Mouse (Mus musculus) liver, adult 2 months (tissue): ENCODE measurements around the gene Timp1. TPM values are rescaled to one million over a fixed set of nuclear protein-coding genes. Genes with fewer than 3 reads are reported as not detected.

Source experiments
- DNase-seq: peaks from one replicate; pipeline ENCODE4 v3.0.0-alpha.2; 2011; ENCODE audit warnings: low read depth, low spot score; ENCODE audit errors: extremely low read depth
- H3K27ac ChIP-seq: fragments of 200-500 bp; replicated peaks from 2 replicates; pipeline ENCODE4 v1.5.1; 2012; ENCODE audit warnings: low read depth, mild to moderate bottlenecking, control low read depth, inconsistent platforms, low read length; ENCODE audit not compliant: insufficient read depth
- H3K27me3 ChIP-seq: fragments of 200-500 bp; 2 replicates; pipeline ENCODE4 v1.6.1; 2012; ENCODE audit warnings: mild to moderate bottlenecking, moderate library complexity, low read length, inconsistent platforms; ENCODE audit not compliant: control insufficient read depth, insufficient read depth
- H3K36me3 ChIP-seq: fragments of 200-500 bp; 2 replicates; pipeline ENCODE4 v1.6.1; 2012; ENCODE audit warnings: low read length, inconsistent platforms; ENCODE audit not compliant: control insufficient read depth, insufficient read depth
- H3K4me1 ChIP-seq: fragments of 200-500 bp; 2 replicates; pipeline ENCODE4 v1.6.1; 2011; ENCODE audit warnings: low read length; ENCODE audit not compliant: control insufficient read depth, insufficient read depth
- H3K4me3 ChIP-seq: fragments of 200-500 bp; 2 replicates; pipeline ENCODE4 v1.5.1; 2011; ENCODE audit warnings: low read depth, mild to moderate bottlenecking, control low read depth, low read length, moderate library complexity; ENCODE audit not compliant: insufficient read depth
- H3K79me2 ChIP-seq: fragments of 200-500 bp; 2 replicates; pipeline ENCODE4 v1.6.1; 2012; ENCODE audit warnings: inconsistent platforms, mild to moderate bottlenecking, low read length, moderate library complexity; ENCODE audit not compliant: control insufficient read depth, insufficient read depth
- H3K9ac ChIP-seq: fragments of 200-500 bp; 2 replicates; pipeline ENCODE4 v1.6.1; 2012; ENCODE audit warnings: low read depth, mild to moderate bottlenecking, control low read depth, inconsistent platforms, low read length
- CTCF ChIP-seq: fragments of 200-500 bp; IDR thresholded peaks from 2 replicates; pipeline ENCODE4 v1.5.1; 2011; ENCODE audit warnings: low read depth, low read length, control low read depth
- POLR2A ChIP-seq: fragments of 200-500 bp; IDR thresholded peaks from 2 replicates; pipeline ENCODE4 v1.6.1; 2011; ENCODE audit warnings: low read length, control low read depth; ENCODE audit not compliant: insufficient read depth; ENCODE audit errors: extremely low read depth
- WGBS: fragments of 180-500 bp; shearing (Covaris S2); methylation state at CpG from one replicate; pipeline ENCODE4 v1.1.7; 2018; 5-methylcytosine and 5-hydroxymethylcytosine counted together
- polyA plus RNA-seq: library from polyadenylated mRNA; depleted of rRNA; stranded (reverse); fragments of >200 nt; gene quantifications from 2 replicates; pipeline ENCODE4 v1.2.3, GENCODE M21; 2012
- total RNA-seq: library from RNA; depleted of rRNA; stranded (reverse); fragments of >200 nt; gene quantifications from 2 replicates; pipeline ENCODE4 v1.2.3, GENCODE M21; 2014

Timp1 gene
- total and polyA plus RNA-seq, 2 experiments, result 0.28 TPM; not detected in 1

- 66% methylated on average over 5 of the region's 5 CpGs for WGBS
- peaks cover 2% of the 10 kb centered on the region; the same call in 1 of the 2 replicates for H3K4me1 ChIP-seq
- H3K27ac ChIP-seq, result no peak overlapping the region
- peaks cover 3% of the 10 kb centered on the region; the same call in 1 of the 2 replicates for H3K36me3 ChIP-seq
- H3K79me2 ChIP-seq, result no peaks in the 10 kb centered on the region
- no peak overlapping the region for H3K9ac ChIP-seq
- no peaks in the 10 kb centered on the region for H3K27me3 ChIP-seq
- no peak overlapping the region for H3K4me3 ChIP-seq
- no peak for TF ChIP-seq POLR2A
- no peak for DNase-seq
Measured at GRCm38 (mm10) chrX:20861453-20862104, 8.4 kb upstream of the Timp1 start.

GRCm38 (mm10) chrX:20862105-20863065, 7.6 kb upstream of the Timp1 start:
- DNase-seq, result no peak
- H3K27ac ChIP-seq, result no peak overlapping the region
- 21% methylated on average over 28 of the region's 29 CpGs for WGBS
- H3K4me3 ChIP-seq, result no peak overlapping the region
- H3K27me3 ChIP-seq, result no peaks in the 10 kb centered on the region
- no peaks in the 10 kb centered on the region for H3K36me3 ChIP-seq
- H3K4me1 ChIP-seq, result peaks cover 2% of the 10 kb centered on the region; the same call in 1 of the 2 replicates
- TF ChIP-seq POLR2A (no peak), CTCF (no peak)
- H3K79me2 ChIP-seq, result no peaks in the 10 kb centered on the region
- H3K9ac ChIP-seq, result no peak overlapping the region

- WGBS, result 70% methylated on average over 9 of the region's 9 CpGs
Measured at GRCm38 (mm10) chrX:20863161-20864101, 6.5 kb upstream of the Timp1 start.

GRCm38 (mm10) chrX:20868091-20868490, 1.9 kb upstream of the Timp1 start:
- Histone ChIP-seq H3K4me1 (no peaks in the 10 kb centered on the region), H3K9ac (no peak overlapping the region), H3K79me2 (no peaks in the 10 kb centered on the region), H3K36me3 (no peaks in the 10 kb centered on the region), H3K4me3 (no peak overlapping the region), H3K27ac (no peak overlapping the region), H3K27me3 (no peaks in the 10 kb centered on the region)
- WGBS, result 83% methylated on average over 4 of the region's 4 CpGs
- DNase-seq, result no peak
- TF ChIP-seq POLR2A, result no peak
- TF ChIP-seq CTCF, result no peak

More at GRCm38 (mm10) chrX:20863161-20864101, 6.5 kb upstream of the Timp1 start:
- no peak overlapping the region for H3K4me3 ChIP-seq
- no peaks in the 10 kb centered on the region for H3K27me3 ChIP-seq
- TF ChIP-seq CTCF (no peak), POLR2A (no peak)
- no peaks in the 10 kb centered on the region for H3K79me2 ChIP-seq
- no peak overlapping the region for H3K27ac ChIP-seq
- H3K36me3 ChIP-seq, result no peaks in the 10 kb centered on the region
- H3K9ac ChIP-seq, result no peak overlapping the region
- H3K4me1 ChIP-seq, result peaks cover 2% of the 10 kb centered on the region; the same call in 1 of the 2 replicates
- no peak for DNase-seq

- no peak overlapping the region for H3K4me3 ChIP-seq
- H3K36me3 ChIP-seq, result no peaks in the 10 kb centered on the region
- 79% methylated on average over 1 of the region's 1 CpGs for whole genome bisulfite sequencing
- no peaks in the 10 kb centered on the region for H3K27me3 ChIP-seq
- TF ChIP-seq CTCF (no peak), POLR2A (no peak)
- no peak overlapping the region for H3K27ac ChIP-seq
- DNase-seq, result no peak
- H3K4me1 ChIP-seq, result no peaks in the 10 kb centered on the region
- no peak overlapping the region for H3K9ac ChIP-seq
- no peaks in the 10 kb centered on the region for H3K79me2 ChIP-seq
Measured at GRCm38 (mm10) chrX:20869203-20869602, 763 bp upstream of the Timp1 start.
